ENCODE assay signal across 8 mouse cellular contexts in genomic region chr12:10537069-10537468, GRCm38 (mm10).
DNase-seq lines count a peak whose midpoint lies in the region; ATAC-seq lines count a peak whose summit lies in the region.

No protein-coding gene starts in this region.

- no peak overlapping the region for H3K9ac ChIP-seq in lung, embryonic 16.5 days (ENCODE audit: low read length)

- no peaks in the 10 kb centered on the region for H3K4me1 ChIP-seq in embryonic facial prominence, embryonic 10.5 days
- H3K4me1 ChIP-seq in lung, embryonic 16.5 days (replicated peaks; ENCODE audit: control insufficient read depth, insufficient read depth, low read length), result no peaks in the 10 kb centered on the region

- peak; percentile 56; the same call in 1 of the 2 replicates for ATAC-seq in lung, embryonic 16.5 days (ENCODE audit: low read depth)
- no peak for ATAC-seq in activated CD4-positive, CD25-positive, alpha-beta regulatory T cell, adult 4 months

- WGBS in embryonic facial prominence, embryonic 10.5 days, result 2% methylated on average over 4 of the region's 4 CpGs
- WGBS in lung, embryonic 16.5 days, result 2% methylated on average over 4 of the region's 4 CpGs

- intact Hi-C loops in heart, postnatal 36 days (cut with DNase I), result loop anchor here (5.0 kb wide), 4 partner anchors 100 to 1485 kb away; partner anchors contain the start of genes Osr1 and Rdh14

- H3K9me3 ChIP-seq in embryonic facial prominence, embryonic 10.5 days, result no peaks in the 10 kb centered on the region
- H3K9me3 ChIP-seq in lung, embryonic 16.5 days (ENCODE audit: control insufficient read depth, low read length), result no peaks in the 10 kb centered on the region

- no peak overlapping the region for H3K4me3 ChIP-seq in embryonic facial prominence, embryonic 10.5 days
- H3K4me3 ChIP-seq in lung, embryonic 16.5 days (ENCODE audit: low read length), result no peak overlapping the region

- no peaks in the 10 kb centered on the region for H3K27me3 ChIP-seq in embryonic facial prominence, embryonic 10.5 days (replicated peaks; ENCODE audit: low read depth, poor library complexity, severe bottlenecking)
- no peaks in the 10 kb centered on the region for H3K27me3 ChIP-seq in lung, embryonic 16.5 days (ENCODE audit: control insufficient read depth, insufficient read depth, low read depth, low read length)

- DNase-seq in A20 (ENCODE audit: low read depth, low spot score) (peak; percentile 24), WW6 (ENCODE audit: low read depth, low spot score) (peak; percentile 11)
- peak; percentile 79 for DNase-seq in embryonic facial prominence, embryonic 10.5 days (ENCODE audit: low spot score)
- peak; percentile 52 to 65 for DNase-seq in heart, postnatal 36 days
- peak; percentile 18 to 72 for DNase-seq in layer of hippocampus, adult 18-20 months (ENCODE audit: low spot score in 2 of 2)
- DNase-seq in right cerebral cortex, adult 2 months (ENCODE audit: low spot score in 2 of 2), result peak; percentile 72 to 75

- no peak overlapping the region for H3K27ac ChIP-seq in embryonic facial prominence, embryonic 10.5 days (replicated peaks)
- no peak overlapping the region for H3K27ac ChIP-seq in lung, embryonic 16.5 days (ENCODE audit: low read length)

- H3K36me3 ChIP-seq in embryonic facial prominence, embryonic 10.5 days (replicated peaks), result no peaks in the 10 kb centered on the region
- H3K36me3 ChIP-seq in lung, embryonic 16.5 days (ENCODE audit: control insufficient read depth, insufficient read depth, low read length), result no peaks in the 10 kb centered on the region

- no peak overlapping the region for H3K4me2 ChIP-seq in lung, embryonic 16.5 days (ENCODE audit: low read depth, low read length)

Comparison
In these comparisons a context has a peak if more than half of its experiments do, and no peak if none do; other contexts are left out.
1. DNase-seq: peak in every context shown above with its lines; median percentile 79 in embryonic facial prominence, embryonic 10.5 days; 74 in right cerebral cortex, adult 2 months; 58 in heart, postnatal 36 days; 45 in layer of hippocampus, adult 18-20 months; 24 in A20; 11 in WW6.